Mouse (Mus musculus): ENCODE measurements at regions not wholly inside any gene's neighbourhood (a gene's known extent, or its start where the extent isn't known, plus 50 kb on each side); places are given as distances from the start of the nearest gene placed in this dataset.

GRCm38 (mm10) chr9:80961818-80962217 lies 496.5 kb upstream of the Impg1 start:
- Histone ChIP-seq H3ac (ENCODE audit: control insufficient read depth, insufficient read length, low read depth) (no peak overlapping the region), H3K27me3 (ENCODE audit: control insufficient read depth, insufficient read depth, insufficient read length) (no peaks in the 10 kb centered on the region), H3K79me2 (ENCODE audit: control insufficient read depth, insufficient read depth) (no peaks in the 10 kb centered on the region), H3K79me3 (ENCODE audit: low read depth) (no peaks in the 10 kb centered on the region), H3K4me3 (ENCODE audit: insufficient read depth, poor library complexity, severe bottlenecking) (no peak overlapping the region), H3K36me3 (ENCODE audit: control insufficient read depth, insufficient read depth) (no peaks in the 10 kb centered on the region)
- TF ChIP-seq MAX (IDR thresholded peaks at IDR 0.05) (no peak), MYOG (IDR thresholded peaks at IDR 0.05; ENCODE audit: control insufficient read depth, extremely low read depth, insufficient read length) (no peak)

- H3K27me3 ChIP-seq (ENCODE audit: control insufficient read depth, insufficient read depth, insufficient read length) = no peaks in the 10 kb centered on the region
- no peaks in the 10 kb centered on the region for H3K79me2 ChIP-seq (ENCODE audit: control insufficient read depth, insufficient read depth)
- no peaks in the 10 kb centered on the region for H3K79me3 ChIP-seq (ENCODE audit: low read depth)
- TF ChIP-seq CEBPB (IDR thresholded peaks at IDR 0.05; ENCODE audit: low read depth) (no peak), MYOG (IDR thresholded peaks at IDR 0.05; ENCODE audit: control insufficient read depth, extremely low read depth, insufficient read length) (no peak), FOSL1 (IDR thresholded peaks at IDR 0.05; ENCODE audit: insufficient read depth, low read length, poor library complexity, severe bottlenecking) (no peak), MYOD1 (IDR thresholded peaks at IDR 0.05; ENCODE audit: control insufficient read depth, insufficient read length, low read depth) (no peak), USF1 (IDR thresholded peaks at IDR 0.05; ENCODE audit: low read depth) (no peak), MAX (IDR thresholded peaks at IDR 0.05) (no peak), CTCF (IDR thresholded peaks at IDR 0.05; ENCODE audit: control insufficient read depth, insufficient read depth, insufficient read length) (no peak)
- H3K36me3 ChIP-seq (ENCODE audit: control insufficient read depth, insufficient read depth) = no peaks in the 10 kb centered on the region
- H3K4me3 ChIP-seq (ENCODE audit: insufficient read depth, poor library complexity, severe bottlenecking) = no peak overlapping the region
- H3ac ChIP-seq (ENCODE audit: control insufficient read depth, insufficient read length, low read depth) = no peak overlapping the region
These were observed 477.7 kb upstream of the Impg1 start for GRCm38 (mm10) chr9:80942991-80943390.

- no peaks in the 10 kb centered on the region for H3K27me3 ChIP-seq (ENCODE audit: control insufficient read depth, insufficient read depth, insufficient read length)
- no peaks in the 10 kb centered on the region for H3K79me2 ChIP-seq (ENCODE audit: control insufficient read depth, insufficient read depth)
- H3K4me3 ChIP-seq (ENCODE audit: insufficient read depth, poor library complexity, severe bottlenecking) = no peak overlapping the region
- H3K36me3 ChIP-seq (ENCODE audit: control insufficient read depth, insufficient read depth) = no peaks in the 10 kb centered on the region
- H3K79me3 ChIP-seq (ENCODE audit: low read depth) = no peaks in the 10 kb centered on the region
- no peak for TF ChIP-seq MYOG (IDR thresholded peaks at IDR 0.05; ENCODE audit: control insufficient read depth, extremely low read depth, insufficient read length)
- TF ChIP-seq MAX (IDR thresholded peaks at IDR 0.05) = no peak
- no peak for TF ChIP-seq CTCF (IDR thresholded peaks at IDR 0.05; ENCODE audit: control insufficient read depth, insufficient read depth, insufficient read length)
- TF ChIP-seq CEBPB (IDR thresholded peaks at IDR 0.05; ENCODE audit: low read depth) = no peak
- TF ChIP-seq MYOD1 (IDR thresholded peaks at IDR 0.05; ENCODE audit: control insufficient read depth, insufficient read length, low read depth) = no peak
- TF ChIP-seq USF1 (IDR thresholded peaks at IDR 0.05; ENCODE audit: low read depth) = no peak
- no peak for TF ChIP-seq FOSL1 (IDR thresholded peaks at IDR 0.05; ENCODE audit: insufficient read depth, low read length, poor library complexity, severe bottlenecking)
- H3ac ChIP-seq (ENCODE audit: control insufficient read depth, insufficient read length, low read depth) = no peak overlapping the region
These were observed 476.1 kb upstream of the Impg1 start for GRCm38 (mm10) chr9:80941424-80941823.

- Histone ChIP-seq H3K79me2 (ENCODE audit: control insufficient read depth, insufficient read depth) (no peaks in the 10 kb centered on the region), H3ac (ENCODE audit: control insufficient read depth, insufficient read length, low read depth) (no peak overlapping the region), H3K79me3 (ENCODE audit: low read depth) (no peaks in the 10 kb centered on the region), H3K4me3 (ENCODE audit: insufficient read depth, poor library complexity, severe bottlenecking) (no peak overlapping the region), H3K27me3 (ENCODE audit: control insufficient read depth, insufficient read depth, insufficient read length) (no peaks in the 10 kb centered on the region), H3K36me3 (ENCODE audit: control insufficient read depth, insufficient read depth) (no peaks in the 10 kb centered on the region)
- TF ChIP-seq MYOG (IDR thresholded peaks at IDR 0.05; ENCODE audit: control insufficient read depth, extremely low read depth, insufficient read length) (no peak), MYOD1 (IDR thresholded peaks at IDR 0.05; ENCODE audit: control insufficient read depth, insufficient read length, low read depth) (no peak), FOSL1 (IDR thresholded peaks at IDR 0.05; ENCODE audit: insufficient read depth, low read length, poor library complexity, severe bottlenecking) (no peak), USF1 (IDR thresholded peaks at IDR 0.05; ENCODE audit: low read depth) (no peak), MAX (IDR thresholded peaks at IDR 0.05) (no peak), CEBPB (IDR thresholded peaks at IDR 0.05; ENCODE audit: low read depth) (no peak), CTCF (IDR thresholded peaks at IDR 0.05; ENCODE audit: control insufficient read depth, insufficient read depth, insufficient read length) (no peak)
These were observed 473.0 kb upstream of the Impg1 start for GRCm38 (mm10) chr9:80938238-80938637.

GRCm38 (mm10) chr9:80930628-80931027 lies 465.3 kb upstream of the Impg1 start:
- Histone ChIP-seq H3K36me3 (ENCODE audit: control insufficient read depth, insufficient read depth) (no peaks in the 10 kb centered on the region), H3K4me3 (ENCODE audit: insufficient read depth, poor library complexity, severe bottlenecking) (no peak overlapping the region), H3K27me3 (ENCODE audit: control insufficient read depth, insufficient read depth, insufficient read length) (no peaks in the 10 kb centered on the region), H3K79me3 (ENCODE audit: low read depth) (no peaks in the 10 kb centered on the region), H3K79me2 (ENCODE audit: control insufficient read depth, insufficient read depth) (no peaks in the 10 kb centered on the region), H3ac (ENCODE audit: control insufficient read depth, insufficient read length, low read depth) (no peak overlapping the region)
- TF ChIP-seq MYOG (IDR thresholded peaks at IDR 0.05; ENCODE audit: control insufficient read depth, extremely low read depth, insufficient read length) = no peak
- no peak for TF ChIP-seq FOSL1 (IDR thresholded peaks at IDR 0.05; ENCODE audit: insufficient read depth, low read length, poor library complexity, severe bottlenecking)
- TF ChIP-seq CTCF (IDR thresholded peaks at IDR 0.05; ENCODE audit: control insufficient read depth, insufficient read depth, insufficient read length) = no peak
- TF ChIP-seq USF1 (IDR thresholded peaks at IDR 0.05; ENCODE audit: low read depth) = no peak
- TF ChIP-seq MYOD1 (IDR thresholded peaks at IDR 0.05; ENCODE audit: control insufficient read depth, insufficient read length, low read depth) = no peak
- no peak for TF ChIP-seq MAX (IDR thresholded peaks at IDR 0.05)
- no peak for TF ChIP-seq CEBPB (IDR thresholded peaks at IDR 0.05; ENCODE audit: low read depth)

- Histone ChIP-seq H3K27me3 (ENCODE audit: control insufficient read depth, insufficient read depth, insufficient read length) (no peaks in the 10 kb centered on the region), H3K4me3 (ENCODE audit: insufficient read depth, poor library complexity, severe bottlenecking) (no peak overlapping the region), H3K79me3 (ENCODE audit: low read depth) (no peaks in the 10 kb centered on the region), H3K36me3 (ENCODE audit: control insufficient read depth, insufficient read depth) (no peaks in the 10 kb centered on the region), H3ac (ENCODE audit: control insufficient read depth, insufficient read length, low read depth) (no peak overlapping the region), H3K79me2 (ENCODE audit: control insufficient read depth, insufficient read depth) (no peaks in the 10 kb centered on the region)
- TF ChIP-seq FOSL1 (IDR thresholded peaks at IDR 0.05; ENCODE audit: insufficient read depth, low read length, poor library complexity, severe bottlenecking) (no peak), CTCF (IDR thresholded peaks at IDR 0.05; ENCODE audit: control insufficient read depth, insufficient read depth, insufficient read length) (no peak), CEBPB (IDR thresholded peaks at IDR 0.05; ENCODE audit: low read depth) (no peak), MYOG (IDR thresholded peaks at IDR 0.05; ENCODE audit: control insufficient read depth, extremely low read depth, insufficient read length) (no peak), MAX (IDR thresholded peaks at IDR 0.05) (no peak), USF1 (IDR thresholded peaks at IDR 0.05; ENCODE audit: low read depth) (no peak), MYOD1 (IDR thresholded peaks at IDR 0.05; ENCODE audit: control insufficient read depth, insufficient read length, low read depth) (no peak)
These were observed 455.0 kb upstream of the Impg1 start for GRCm38 (mm10) chr9:80920304-80920703.

All from C2C12 (cell line).